Mouse (Mus musculus) c-Kit-positive CD71-positive TER-119-negative erythroid progenitor cells, embryonic 14.5 days (primary cell): ENCODE results near the gene 3110082I17Rik.

Source experiments
- DNase-seq: peaks from one replicate; pipeline ENCODE4 v3.0.0-alpha.2; 2013; ENCODE audit warnings: low read depth

The 3110082I17Rik gene

DNA sequence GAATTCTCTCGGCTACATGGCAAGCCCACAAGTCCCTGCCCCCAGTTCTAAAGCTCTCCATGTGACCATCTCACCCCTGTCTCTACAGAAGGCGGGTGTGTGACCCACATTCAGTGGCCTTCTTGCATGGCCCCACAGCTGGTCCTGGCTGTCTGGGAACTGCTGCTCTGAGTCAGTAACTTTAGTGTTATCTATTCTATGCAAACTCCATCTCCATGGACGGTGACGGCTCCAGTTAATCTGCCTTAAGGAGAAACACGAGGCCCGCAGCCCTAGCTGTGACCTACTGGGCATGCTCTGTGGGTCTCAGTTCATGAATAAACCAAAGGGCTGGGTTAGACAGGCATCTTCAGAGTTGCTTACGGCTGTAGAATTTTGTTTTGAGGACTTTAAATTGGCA, 65.9 kb downstream of the 3110082I17Rik start:
- DNase-seq = no peak

DNA sequence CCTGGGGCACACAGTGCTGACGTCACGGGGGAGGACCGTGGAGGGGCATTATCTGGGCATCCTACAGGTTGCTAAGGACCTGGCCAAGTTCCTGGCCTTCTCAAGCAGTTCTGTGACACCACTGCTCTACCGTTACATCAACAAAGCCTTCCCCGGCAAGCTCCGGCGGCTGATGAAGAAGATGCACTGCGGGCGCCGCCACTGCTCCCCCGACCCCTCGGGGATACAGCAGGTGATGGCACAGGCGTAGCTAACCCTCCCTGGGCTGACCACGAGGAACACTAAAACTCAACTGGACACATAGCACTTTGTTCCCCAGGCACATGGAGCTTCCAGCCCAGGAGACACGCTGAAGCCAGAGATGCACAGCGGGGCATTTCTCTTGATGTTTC, 67.1 kb downstream of the 3110082I17Rik start:
- no peak for DNase-seq

DNA sequence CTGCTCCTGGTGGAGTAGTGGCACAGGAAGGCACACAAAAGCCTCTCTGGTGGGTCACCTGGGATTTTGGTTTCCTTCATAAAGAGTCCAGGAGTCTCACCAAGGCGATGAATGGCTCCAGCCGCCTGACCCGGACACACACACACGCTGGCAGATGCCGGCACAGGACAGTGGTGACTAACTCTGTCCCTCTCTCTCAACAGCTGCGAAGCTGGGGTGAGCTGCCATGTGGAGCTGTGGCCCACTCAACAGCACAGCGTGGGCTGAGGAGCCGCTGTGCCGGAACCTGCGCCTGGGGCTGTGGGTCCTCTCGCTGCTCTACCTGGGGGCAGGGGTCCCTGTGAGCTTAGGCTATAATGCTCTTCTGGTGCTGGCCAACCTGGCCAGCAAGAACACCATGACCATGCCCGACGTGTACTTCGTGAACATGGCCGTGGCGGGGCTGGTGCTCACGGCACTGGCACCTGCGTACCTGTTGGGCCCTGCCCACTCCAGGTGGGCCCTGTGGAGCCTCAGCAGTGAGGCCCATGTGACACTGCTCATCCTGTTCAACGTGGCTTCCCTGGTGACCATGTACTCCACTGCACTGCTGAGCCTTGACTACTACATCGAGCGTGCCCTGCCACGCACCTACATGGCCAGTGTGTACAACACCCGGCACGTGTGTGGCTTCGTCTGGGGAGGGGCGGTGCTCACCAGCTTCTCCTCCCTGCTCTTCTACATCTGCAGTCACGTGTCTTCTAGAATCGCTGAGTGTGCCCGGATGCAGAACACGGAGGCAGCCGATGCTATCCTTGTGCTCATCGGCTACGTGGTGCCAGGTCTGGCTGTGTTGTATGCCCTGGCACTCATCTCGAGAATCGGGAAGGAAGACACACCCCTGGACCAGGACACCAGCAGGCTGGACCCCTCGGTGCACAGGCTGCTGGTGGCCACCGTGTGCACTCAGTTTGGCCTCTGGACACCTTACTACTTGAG, 67.8 kb downstream of the 3110082I17Rik start:
- no peak for DNase-seq

DNA sequence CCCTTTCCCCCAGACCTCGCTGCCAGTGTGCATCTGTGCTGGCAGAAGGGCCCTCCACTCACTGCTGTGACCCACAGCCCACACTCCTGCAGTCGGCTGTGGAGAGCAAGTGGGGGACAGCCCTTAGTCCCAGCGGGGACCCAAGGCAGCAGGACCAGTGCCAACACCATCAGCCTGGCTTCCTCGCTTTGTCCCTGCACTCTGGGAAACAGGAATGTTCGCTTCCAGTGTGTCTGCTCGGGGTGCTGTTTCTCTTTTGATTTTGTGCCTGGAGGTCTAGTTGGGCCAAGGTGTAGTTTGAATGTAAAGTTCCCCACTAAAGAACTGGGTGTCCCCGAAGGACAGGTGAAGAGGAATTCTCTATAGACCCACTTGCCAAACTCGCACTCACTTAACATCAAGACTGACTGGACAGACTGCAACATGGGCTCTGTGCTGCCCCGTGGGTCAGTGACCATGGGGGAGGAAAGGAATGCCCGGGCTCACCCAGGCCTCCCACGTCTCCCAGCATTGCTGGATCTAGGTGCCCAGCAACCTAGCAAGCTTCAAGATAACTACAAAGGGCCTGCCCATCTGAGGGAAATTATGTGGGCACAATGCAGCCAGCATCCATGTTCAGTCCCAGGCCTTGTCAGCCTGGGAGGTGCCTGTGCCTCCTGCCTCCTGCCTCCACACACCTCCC, 68.9 kb downstream of the 3110082I17Rik start:
- DNase-seq = no peak

DNA sequence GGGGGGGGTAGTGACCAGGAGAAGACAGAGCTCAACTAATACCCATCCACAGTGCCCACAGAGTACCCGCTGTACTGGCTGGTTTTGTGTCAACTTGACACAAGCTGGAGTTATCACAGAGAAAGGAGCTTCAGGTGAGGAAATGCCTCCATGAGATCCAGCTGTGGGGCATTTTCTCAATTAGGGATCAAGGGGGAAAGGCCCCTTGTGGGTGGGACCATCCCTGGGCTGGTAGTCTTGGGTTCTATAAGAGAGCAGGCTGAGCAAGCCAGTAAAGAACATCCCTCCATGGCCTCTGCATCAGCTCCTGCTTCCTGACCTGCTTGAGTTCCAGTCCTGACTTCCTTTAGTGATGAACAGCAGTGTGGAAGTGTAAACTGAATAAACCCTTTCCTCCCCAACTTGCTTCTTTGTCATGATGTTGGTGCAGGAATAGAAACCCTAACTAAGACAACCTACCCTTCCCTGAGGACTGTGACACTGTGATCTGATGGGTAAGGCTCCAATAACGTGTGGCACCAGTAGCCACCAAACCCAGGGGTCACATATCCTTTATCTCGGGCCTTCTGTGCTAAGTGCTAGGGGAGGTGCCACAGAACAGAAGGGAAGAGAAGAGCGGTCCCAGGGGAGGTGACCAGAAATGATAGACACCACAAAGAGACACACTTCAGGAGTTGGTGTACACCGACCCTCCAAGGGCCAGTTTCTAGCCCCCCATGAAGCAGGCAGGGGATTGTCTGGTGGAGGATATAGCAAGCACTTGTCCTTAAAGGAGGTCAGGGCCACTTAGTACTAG, 69.8 kb downstream of the 3110082I17Rik start:
- DNase-seq = peak; percentile 54

DNA sequence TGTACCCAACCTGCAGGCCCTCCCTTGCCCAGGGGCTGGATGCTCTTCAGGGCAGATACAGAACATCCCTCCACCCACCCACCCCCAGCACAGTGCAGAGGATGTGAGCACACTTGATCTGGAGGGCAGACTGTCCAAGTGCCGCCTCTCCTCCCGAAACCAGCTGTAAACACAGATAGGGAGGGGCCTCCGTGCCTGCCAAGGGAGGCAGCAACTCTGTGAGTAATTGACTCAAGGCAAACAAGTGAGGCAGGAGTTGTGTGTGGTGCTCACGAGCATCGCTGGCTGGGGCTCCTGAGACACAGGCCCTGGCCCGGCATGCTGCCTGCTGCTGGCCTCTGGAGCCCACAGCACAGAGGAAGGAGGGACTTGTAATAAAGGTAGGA, 70.7 kb downstream of the 3110082I17Rik start:
- DNase-seq = peak; percentile 80

DNA sequence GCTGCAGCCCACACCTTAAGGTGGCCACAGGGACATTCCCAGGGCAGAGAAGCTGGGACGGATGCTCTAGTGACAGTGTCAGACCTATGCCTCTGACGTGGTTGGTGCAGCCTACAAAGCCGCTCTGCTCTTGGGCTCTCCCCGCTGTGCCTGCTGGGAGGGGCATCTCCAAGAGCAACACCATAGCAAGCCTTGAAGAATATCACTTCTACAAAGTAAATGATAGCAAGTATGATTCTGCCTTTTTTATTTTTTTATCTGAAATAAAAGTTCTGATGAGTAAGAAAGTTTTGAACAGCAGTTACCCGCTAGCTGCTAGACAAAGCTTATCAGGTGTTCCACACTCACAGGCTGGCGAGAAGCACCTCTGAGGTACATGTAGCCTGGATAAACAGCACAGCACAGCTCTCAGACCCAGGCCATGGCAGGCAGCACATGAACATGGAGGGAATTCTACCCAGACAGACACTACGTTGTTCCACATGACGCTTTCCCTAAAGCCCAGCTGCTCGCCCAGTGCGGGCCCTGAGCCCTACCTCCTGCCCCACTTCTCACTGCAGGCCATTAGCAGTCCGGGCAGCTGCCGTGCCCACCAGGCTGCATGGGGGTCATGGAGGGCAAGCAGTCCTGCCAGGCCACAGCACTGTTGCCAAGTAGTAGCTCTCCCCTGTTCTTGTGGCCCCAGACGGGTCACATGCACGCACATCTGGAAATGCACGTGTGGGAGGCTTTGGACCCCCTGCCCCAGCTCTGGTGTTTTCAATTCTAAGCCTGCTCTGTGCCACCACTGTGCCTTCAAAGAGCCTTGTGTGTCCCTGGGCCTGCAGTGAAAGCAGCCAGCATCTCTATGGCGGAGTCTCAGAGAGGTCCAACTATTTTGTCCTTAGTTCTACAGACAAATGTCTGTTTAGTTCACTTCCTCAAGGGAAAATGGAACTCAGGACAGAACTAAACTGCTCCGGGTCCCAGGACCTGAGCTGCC, 71.3 kb downstream of the 3110082I17Rik start:
- peak; percentile 77 for DNase-seq

DNA sequence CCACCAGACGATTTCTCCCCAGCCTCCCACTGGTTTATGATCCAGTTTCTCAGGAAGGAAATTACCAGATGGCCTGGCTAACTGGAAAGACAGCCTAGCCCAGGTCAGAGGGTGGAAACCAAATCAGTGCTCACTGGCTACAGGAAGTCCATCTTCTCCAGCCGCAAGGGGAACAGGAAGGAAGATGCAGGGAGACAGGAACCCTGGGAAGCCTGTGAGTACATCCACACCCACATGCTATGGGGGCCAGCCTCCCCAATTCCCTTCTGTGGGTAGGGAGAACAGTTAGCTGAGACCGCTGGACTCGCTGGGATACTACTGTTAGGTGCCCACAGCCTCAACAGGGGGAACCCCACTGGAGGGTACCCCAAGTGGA, 72.1 kb downstream of the 3110082I17Rik start:
- no peak for DNase-seq

DNA sequence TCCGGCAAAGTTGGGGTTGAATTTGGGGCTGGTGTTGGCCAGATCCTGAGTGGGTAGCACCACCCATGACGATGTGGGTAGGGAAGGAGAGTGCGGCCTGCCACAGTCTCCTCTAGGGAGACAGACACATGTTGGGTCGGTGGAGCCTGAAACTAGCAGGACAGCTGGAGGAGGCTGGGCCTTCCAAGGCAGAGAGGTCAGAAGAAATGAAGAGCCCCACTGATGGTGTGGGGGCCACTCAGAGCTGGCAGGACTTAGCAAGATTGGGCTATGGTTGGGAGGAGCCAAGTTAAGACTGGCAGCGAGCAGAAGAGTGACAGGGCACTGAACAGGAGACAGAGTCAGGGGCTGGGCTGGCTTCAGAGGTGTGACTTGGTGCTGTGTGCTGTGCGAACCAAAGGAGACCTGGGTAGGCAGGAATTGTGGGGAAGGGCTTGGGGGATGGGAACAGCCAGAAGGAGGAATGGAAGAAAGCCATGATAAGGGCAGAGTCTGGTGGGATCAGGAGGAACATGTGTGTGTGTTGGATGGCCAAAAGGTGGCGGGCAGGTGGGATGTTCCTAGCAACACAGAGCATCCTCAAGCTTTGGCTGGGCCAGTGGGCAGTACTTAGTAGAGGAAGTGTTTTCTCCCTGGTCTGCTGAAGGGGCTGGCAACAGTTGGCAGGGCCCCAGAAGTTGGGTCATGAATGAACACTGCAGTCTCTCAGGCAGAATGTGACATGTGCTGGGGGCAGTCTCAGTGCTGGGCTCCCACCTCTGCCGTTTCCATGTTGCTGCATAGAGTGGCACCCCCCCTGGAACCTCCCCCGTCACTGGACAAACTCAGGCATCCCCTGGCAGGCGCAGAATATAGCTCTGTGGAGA, 72.8 kb downstream of the 3110082I17Rik start:
- DNase-seq = no peak

DNA sequence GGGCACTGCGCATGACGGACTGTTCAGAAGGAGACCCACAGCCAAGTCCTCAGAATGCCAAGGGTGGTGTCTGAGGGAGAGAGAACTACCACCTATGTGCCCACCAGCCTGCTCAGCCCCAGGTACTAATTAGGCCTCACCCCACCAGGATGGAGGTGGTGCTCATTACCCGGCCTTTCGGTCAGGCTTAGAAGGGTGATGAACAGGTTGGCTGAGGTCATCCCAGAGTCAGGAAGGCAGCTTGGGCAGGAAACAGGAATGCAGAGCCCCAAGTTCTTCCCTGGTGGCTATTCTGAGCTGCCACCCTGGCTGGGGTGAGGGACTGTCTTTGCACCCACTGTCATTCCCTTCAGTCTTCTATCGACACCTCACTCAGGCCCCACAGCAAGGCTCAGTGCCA, 74.3 kb downstream of the 3110082I17Rik start:
- no peak for DNase-seq

DNA sequence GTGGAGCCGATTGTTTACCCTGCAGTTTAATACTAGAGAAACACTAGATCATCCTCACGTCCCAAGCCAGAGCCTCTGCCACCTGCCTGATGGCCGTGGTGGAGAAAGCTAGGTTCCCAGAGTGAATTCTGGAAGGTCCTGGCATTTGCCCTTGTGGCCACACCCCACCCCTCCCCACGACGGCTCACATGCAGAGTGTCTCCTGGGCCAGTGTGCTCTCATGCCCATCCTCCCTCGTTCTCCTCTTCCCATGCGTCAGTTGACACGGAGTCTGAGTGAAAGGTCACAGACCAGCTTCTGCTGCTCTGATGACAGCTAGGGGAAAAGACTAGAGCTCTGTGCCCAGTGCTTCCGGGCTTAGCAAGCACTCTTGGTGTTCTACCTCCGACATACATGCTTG, 75.8 kb downstream of the 3110082I17Rik start:
- no peak for DNase-seq

DNA sequence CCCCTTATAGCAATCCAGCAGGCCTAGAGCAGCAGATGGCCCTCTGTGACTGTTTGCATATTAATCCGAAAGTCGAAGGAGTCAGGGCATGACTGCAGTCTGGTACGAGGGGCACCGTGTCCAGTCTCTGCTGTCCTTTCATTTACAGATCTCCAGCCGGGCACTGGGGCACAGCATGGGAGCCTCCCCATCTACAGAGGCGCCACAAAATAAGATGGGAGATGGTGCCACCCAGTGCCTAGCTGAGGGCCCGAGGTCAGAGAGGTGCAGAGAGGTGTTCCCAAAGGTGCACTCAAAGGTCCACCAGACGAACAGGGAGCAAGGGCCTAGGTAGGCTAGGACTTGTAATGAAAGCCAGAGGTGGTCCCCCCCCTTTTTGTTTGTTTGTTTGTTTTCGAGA, 77.1 kb downstream of the 3110082I17Rik start:
- no peak for DNase-seq

DNA sequence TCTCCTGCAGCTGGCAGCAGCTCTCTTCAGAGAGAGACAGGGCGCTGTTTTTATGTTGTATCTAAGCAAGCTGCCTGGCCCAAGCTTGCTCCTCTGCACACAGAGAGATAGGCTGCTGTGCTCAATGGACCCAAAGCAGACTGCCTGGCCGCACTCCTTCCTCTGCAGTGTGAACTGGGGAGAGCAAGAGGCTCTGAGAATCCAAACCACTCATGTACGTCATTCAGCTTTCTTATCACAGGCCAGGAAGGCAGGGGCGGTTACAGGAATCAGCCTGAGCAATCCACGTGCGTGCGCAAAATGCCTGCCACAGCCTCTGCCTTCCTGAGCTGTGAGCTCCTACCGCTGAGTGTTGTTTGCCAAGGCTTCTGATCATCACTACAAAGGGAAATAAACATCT, 77.6 kb downstream of the 3110082I17Rik start:
- peak; percentile 85 for DNase-seq

DNA sequence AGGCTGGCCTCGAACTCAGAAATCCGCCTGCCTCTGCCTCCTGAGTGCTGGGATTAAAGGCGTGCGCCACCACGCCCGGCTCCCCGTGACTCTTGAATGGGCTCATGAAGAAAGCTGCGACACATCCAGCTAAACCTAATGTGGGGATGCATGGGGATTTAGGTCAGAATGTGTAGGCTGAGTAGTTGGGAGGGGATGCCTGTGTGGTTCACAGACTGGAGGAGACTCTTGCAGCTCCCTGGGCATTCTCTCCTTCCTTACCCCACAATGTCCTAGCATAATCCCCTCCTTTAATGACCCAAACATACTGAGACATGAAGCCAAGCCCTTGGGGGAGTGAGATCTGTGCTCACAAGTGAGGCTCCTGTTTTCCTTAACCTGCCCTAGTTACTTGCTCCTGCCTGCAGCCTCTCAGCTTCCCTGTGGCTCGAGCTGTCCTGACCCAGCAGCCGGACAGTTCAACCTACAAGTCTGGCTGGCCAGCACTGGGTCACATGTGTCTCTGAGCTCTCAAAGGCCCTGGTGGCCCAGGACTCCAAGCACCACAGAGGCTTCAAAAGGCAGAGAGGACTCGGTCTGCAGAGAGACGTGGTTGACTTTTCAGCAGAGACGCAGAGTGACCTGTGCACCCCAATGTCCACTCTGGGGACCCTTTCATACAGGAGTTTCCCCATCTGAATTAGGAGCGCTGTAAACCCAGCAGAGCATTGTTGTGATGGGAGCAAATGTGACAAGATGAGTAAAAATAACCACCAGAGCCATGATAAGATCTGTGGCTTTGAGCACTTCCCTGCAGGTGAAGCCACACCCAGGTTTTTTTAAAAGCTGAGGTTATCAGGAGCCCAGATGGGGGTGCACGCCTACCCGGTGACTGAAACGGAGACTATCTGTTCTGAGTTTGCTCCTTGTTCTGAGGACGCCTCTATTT, 78.5 kb downstream of the 3110082I17Rik start:
- peak; percentile 86 for DNase-seq

DNA sequence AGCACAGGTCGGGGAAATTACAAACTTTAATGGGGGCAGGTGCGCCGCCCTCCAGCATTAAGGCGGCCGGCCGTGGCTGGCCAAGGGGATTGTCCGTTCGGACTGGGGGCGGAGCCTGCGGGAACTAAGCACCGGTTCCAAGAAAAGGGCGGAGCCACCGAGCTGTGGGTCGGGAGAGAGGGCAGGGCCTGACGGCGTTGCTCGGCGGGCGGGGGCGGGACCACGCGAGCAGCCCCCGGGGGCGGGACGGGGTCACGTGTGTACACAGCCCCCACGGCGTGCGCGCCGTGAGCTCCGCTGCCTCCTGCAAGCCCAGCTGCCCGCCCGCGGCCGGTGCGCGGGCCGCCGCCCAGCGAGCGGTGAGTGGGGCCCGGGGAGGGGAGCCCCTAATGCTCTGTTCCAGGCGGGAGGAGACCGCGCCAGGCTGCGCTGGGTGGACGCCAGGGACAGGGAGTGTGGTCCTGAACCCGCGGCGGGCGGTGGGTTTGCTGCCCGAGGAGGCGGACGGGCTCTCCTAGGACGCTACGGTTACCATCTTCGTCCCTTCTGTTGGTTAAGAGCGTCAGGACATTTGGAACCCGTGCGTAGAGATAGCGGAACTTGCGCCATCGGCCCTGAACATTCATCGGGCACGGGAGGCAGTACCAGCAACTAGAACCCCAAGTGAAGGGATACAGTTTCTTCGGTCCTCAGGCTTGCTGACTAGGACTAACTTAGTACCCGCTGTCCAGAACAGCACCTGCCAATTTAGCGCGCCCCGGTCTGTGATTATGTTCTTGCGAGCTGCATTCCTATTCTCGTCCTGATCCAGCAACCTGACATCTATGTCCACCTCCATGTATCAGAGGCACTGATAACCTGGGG, 79.7 kb downstream of the 3110082I17Rik start:
- DNase-seq = peak; percentile 96

DNA sequence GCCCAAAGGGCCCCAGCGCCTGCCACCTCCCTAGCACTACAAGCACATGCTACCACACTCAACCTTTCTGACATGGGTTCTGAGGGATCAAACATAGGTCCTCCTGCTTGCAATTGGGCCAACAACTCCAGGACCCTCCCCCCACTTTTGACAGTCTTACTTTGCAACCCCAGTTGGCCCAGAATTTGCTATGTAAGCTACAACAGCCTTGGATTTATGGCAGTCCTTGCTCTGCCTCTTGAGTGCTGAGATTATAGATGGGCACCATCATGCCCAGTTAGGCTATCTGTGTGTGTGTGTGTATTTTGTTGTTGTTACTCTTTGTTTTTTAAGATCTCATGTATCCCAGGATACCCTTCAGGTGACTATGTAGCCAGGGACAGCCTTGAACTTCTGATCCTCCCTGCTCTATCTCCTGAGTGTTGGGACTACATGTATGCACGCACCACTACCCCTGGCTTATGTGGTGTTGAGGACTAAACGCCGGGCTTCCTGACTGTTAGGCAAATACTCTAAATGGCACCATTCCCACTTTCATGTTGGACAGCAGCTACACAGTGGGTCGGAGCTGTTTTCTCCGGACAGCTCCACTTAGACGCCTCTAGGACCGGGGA, 80.4 kb downstream of the 3110082I17Rik start:
- no peak for DNase-seq

DNA sequence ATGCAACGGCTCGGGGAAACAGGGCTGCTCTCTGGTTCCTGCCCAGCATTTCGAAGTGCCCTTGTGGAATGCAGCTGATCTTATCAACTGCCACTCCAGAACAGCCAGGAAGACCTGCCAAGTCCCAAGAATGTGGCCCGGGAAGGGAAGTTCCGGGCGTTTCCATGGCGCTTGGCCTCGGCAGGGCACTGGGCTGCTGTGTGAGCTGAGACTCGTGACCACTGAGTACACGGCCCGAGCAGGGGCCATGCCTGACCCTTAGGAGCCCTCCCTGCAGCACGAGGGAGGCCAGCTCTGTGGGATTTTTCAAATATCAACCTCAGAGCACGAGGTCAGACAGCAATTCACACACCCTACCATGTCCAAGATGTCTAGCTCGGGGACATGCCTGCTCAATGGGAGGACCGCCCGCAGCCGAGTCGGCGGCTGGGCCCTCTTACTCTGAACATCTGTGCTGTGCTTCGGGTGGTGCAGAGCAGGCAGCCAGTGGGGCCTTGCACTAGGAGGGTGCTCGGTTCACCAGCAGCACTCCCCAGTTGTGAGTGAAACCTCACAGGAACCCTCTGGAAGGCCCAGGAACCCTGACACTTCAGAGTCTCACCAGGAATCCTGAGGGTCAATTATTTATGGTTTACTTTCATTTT, 81.2 kb downstream of the 3110082I17Rik start:
- no peak for DNase-seq

DNA sequence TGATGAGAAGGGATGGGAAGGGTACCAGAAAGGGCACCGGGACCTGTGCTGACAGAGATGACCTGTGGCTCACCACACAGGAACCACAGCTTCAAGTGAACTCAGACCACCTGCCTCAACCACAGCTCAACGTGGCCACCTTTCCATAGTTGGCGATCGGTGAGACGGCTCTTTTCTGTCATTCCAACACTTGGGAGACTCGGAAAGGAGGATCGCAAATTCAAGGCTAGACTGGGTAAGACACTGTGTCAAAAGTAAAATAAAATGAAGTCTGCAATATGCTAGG, 82.1 kb downstream of the 3110082I17Rik start:
- DNase-seq = no peak
